Mouse (Mus musculus) lung, postnatal 25 days (tissue): ENCODE results near the gene Plin2.

ENCODE experiments used
- DNase-seq: peaks from one replicate; pipeline ENCODE4 v3.0.0; 2022; ENCODE audit warnings: low spot score

Plin2 gene

DNA sequence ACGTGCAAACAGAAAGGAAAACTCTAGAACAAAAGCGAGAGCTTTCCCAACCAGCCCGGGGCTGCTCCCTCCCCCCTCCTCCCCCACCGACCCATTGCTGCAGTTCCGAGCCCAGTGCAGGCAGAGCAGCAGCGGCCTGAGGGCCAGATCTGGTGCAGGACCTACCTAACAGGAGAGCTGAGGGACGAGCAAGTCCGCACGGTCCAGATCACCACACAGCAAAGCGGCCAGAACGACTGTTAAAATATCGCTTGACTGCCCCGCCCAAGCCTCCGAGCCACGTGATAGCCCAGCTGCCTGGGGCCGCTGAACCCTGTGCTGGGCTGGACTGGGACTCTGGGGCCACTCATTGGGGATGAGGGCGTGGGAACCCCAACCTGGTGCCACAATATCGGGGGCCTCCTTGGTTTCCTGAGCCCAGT lies at the start of gene Plin2:
Gene Plin2 (minus strand): TSS at position 281 of the 422 bp plus-strand sequence.
- peak; percentile 84 for DNase-seq

DNA sequence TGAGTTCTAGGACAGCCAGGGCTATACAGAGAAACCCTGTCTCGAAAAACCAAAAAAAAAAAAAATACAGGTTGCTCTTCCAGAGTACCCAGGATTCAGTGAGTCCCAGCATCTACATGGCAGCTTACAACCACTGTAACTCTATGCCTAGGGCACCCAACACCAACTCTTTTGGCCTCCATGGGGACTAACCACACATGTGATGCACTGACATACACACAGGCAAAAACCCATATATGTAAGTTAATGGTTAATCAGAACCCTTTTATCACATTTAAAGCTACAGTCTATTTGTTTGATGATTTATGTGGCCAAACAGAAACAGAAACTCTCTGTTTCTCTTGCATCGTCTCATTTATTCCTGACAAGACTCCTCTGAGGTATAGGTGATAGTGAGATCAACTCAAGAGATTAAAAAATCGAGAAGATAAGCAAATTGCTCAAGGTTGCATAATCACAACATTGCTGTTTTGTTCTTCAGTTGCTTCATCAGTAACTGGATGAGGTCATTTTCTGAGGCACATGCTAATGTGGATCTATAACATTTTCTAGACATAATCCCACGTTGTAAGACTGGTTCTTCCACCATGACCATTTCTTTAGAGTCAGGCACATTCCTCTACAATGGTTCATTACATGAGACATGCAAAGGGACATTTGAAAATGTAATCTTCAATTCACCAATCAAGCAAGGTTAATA lies 49.2 kb upstream of the Plin2 start:
- no peak for DNase-seq

DNA sequence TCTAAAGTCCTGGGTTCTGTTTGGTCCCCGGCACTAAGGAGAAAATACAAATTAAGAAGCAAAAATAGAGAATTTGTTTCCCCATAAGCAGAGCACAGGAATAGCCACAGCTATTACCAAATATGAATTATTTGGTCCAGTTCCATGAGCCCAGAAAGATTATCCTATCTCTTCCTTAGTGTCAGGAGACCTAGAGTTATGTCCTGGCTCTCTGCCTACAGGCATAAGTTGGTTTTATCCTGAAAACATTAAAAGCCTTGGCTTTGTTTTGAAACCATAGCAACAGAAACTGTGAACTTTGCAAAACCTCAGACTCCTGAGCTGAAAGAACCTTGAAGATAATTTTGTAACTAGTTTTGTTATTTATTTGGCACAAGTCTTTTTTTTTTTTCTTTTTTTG lies 47.3 kb upstream of the Plin2 start:
- DNase-seq: peak; percentile 36

DNA sequence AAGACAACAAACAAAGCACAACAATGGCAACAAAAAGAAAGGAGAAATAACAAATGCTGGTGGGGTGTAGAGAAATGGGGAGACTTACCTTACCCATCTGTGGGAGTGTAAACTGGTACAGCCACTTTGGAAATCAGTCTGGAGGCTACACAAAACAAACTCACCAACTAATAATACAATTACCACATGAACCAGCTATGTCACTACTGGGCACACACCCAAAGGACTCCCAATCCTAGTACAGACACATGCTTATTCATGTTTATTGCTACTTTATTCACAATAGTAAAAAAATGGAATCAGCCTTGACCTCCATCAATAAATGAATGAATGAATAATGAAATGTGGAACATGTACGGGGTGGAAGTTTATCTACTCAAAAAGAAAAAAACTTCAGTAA lies 45.5 kb upstream of the Plin2 start:
- DNase-seq: no peak

DNA sequence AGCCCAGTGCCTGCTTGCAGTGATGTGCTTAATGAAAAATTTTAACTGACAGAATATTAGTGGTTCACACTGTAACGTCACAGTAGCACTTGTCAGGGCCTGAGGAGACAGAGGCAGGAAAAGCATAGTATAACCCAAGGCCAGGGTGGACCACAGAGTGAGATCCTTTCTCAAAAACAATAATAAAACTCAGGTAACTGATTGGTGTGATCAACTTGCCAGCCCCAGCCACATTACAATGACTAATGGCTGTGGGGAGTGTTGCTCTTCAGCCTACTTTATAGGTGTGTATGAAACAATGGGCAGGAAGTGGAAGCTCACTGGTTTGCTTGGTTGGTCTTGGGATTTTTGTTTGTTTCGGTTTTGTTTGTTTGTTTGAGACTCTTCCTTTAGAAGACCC lies 43.7 kb upstream of the Plin2 start:
- no peak for DNase-seq

DNA sequence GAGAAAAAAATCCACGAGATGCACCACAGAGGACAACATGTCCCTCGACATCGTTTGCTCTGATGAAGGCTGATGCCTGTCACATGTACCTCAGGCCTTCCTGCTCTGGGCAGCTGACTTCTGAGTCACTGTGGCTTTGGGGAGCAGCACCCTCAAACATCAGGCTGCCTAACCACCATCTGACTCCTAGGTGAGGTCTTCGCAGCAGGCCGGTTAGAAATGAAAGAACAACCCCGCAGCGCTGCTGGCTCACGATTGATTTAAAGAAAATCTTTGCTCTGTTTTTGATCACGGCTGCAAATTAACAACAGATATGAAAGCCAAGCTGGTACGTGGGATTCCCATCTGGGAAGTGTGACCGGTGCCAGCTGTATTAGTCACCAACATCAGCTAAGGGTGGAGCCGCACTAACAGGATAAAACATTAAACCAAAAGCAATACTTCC lies 42.9 kb upstream of the Plin2 start:
- DNase-seq: peak; percentile 48

DNA sequence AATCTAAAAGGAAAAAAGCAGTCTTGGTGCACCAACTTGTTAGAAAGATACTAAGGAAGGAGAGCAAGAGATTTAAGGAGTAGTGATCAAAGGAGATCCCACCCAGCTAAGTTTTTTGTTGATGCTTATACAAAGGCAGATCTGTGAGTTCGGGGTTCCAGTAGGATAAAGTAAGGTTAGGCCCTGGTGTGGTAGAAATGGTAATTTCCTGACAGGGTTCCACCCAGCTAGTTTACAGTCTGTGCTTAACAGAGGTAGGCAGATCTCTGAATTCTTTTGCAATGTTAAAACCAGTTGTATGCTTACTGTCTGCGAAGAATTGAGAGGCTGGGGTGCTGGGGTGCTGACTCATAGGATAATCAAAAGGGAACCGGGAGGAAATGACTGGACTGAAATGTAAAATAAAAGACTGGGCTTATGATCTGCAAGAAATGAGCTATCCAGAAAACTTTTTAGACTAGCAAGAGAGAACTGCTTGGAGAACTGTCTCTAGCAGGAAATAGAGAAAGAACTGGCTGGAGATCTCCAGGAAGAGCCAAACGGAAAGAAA lies 40.9 kb upstream of the Plin2 start:
- no peak for DNase-seq

DNA sequence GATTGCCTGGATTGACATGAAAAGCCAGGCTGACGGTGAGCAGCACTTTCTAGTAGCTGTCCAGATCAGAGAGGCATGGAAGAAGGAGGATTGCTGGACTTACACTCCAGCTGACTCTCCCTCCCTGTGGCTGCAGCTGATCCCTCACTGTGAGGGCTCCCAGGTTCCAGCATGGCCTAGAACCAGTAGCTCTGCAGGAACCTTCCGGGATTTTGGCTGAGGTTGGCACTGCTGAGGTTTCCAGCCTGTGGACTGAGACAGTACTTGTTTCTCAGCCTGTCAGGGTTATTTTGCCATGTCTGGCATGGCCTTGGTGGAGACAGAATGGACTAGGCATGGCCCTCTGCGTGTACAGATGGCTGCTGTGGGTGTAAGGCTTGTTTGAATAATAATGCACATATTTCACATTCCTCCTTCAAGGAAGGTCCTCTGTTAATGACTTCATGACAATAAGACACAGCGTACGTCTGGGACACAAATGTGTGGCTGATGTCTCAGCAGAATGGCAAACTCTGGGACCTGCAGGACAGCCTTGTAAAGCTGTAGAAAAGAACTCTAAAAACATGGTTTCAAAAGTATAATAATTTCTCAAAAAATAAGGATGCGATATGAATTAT lies 40.3 kb upstream of the Plin2 start:
- DNase-seq: no peak

DNA sequence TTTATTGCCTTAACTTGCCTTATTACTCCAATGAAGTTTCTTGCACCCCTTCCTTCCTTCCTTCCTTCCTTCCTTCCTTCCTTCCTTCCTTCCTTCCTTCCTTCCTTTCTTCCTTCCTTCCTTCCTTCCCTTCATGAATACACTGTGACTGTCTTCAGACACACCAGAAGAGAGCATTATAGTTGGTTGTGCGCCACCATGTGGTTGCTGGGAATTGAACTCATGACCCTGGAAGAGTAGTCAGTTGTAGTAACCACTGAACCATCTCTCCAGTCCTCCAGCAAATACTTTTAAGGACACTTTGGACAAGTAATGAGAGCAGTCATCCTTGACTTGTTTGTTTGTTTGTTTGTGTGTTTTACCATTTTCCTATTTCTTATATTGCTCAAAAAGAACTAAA lies 38.9 kb upstream of the Plin2 start:
- no peak for DNase-seq

DNA sequence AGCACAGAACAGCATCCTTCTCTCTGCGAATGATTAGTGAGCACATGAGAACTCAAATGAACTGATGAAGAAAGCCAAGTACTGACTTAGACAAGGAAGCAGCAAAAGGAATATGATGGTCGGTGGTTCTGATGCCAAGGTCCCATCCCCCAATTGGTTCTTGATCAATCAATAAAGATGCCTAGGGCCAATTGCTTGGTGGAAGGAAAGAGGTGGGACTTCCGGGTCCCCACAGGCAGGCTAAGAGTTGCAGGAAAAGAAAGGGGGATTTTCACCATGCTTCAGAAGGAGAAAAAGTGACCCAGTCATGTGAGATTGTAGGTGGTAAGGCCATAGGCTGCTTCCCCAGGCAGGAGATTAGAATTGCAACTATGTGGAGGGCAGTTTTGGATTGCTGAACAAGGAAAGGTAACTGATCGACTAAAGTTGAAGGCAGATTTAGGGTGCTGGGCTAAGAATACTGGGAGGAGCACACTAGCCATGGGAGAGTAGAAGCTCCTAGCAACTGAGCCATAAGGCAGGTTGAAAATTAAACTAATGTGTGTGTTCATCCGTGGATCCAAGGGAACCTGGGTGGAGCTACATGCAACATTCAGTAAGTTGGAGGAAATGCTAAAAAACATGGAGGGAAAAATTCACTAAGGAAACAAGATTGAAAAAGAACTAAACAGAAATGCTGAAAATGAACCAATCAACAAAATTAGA lies 29.5 kb upstream of the Plin2 start:
- DNase-seq: no peak

DNA sequence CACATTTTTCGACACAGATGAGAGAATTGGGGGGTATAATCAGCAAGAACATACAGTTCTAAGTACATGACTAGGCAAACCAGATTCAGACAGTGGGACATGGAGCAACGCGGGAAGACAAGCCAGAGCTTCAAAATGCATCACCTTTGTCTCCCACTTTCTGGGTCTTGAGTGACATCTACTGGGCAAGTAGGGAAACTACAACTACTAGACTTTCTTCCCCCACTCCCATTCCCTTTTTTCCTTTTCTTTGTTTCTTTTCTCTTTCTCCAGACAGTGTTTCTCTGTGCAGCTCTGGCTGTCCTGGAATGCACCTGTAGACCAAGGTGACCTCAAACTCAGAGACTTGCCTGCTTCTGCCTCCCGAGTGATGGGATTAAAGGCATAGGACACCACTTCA lies 27.0 kb upstream of the Plin2 start:
- DNase-seq: peak; percentile 68

DNA sequence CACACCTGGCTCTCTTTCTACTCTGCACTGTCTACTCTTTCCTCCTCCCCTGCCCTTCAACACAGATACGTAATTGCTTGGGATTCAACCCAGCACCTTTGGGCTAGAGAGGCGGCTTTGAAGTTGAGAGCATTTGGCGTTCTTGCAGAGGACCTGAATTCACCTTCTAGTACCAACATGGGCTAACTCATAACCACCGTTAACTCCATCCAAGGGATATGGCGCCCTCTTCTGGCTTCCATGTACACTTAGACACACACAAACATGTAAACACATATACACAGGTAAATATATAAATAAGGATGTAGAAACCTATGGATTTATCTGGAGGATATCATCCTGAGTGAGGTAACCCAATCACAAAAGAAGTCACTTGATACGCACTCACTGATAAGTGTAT lies 25.2 kb upstream of the Plin2 start:
- DNase-seq: peak; percentile 66

DNA sequence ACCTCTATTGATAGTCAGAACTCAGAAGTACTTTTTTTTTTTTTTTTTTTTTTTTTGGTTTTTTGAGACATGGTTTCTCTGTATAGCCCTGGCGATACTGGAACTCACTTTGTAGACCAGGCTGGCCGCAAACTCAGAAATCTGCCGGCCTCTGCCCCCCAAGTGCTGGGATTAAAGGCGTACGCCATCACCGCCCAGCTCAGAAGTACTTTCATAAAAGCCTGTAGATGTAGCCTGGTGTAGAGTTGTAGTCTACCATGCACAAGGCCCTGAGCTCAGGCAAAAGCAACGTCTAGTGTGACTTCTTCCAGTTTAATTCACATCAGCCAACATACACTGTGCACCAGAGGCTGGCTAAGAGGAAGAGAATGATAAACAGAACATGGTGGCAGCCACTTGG lies 23.1 kb upstream of the Plin2 start:
- DNase-seq: no peak

DNA sequence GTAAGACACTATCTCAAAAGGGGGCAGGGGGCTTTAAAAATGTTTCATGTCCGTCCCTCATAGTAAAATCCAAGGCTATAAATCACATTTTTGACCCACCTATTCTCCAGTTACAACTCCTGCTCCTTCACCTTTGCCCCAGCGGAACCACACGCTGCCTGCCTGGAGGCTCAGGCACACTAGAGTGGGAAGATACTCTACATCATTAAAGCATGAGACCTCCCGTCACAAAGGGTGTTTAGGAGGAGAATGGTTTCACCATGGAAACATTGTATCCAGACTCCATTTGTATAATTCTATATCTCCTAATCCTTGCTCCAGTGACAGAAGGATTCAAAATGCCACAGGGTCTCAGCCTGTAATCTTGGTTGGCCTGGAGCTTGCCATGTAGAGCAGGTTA lies 21.4 kb upstream of the Plin2 start:
- no peak for DNase-seq

DNA sequence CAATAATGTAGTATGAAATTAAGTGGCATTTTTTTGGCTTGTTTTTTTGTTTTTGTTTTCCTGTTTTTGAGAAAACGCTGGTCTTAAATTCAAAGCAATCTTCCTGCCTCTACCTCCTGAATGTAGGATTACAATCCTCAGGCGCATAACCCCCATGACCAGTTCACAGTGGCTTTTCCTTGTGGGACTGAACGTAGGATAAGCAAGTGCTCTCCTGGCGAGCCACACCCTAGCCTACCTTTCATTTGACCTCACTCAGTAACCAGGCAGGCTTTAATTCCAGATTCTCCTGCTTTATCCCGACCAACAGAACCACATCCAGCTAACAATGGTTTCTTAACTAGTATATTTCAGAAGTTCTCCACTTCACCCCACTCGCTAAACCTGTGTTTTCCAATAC lies 20.9 kb upstream of the Plin2 start:
- DNase-seq: no peak

DNA sequence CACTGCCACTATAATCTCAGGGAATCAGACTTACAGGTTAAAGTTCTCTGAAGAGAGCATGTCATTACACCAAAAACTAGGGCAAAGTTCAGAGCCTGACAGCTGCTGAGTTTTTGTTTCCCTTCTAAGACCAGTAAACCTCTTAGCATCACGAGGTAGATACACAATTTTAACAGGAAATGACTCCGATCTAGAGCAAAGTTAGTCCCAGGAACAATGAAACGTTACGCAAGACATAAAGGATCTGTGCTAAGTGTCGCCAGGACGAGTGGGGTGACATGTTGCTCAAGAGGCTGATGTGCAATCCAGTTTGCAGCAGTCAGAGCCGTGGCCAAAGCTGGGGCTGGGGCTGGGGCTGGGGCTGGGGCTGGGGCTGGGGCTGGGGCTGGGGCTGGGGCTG lies 20.3 kb upstream of the Plin2 start:
- peak; percentile 85 for DNase-seq

DNA sequence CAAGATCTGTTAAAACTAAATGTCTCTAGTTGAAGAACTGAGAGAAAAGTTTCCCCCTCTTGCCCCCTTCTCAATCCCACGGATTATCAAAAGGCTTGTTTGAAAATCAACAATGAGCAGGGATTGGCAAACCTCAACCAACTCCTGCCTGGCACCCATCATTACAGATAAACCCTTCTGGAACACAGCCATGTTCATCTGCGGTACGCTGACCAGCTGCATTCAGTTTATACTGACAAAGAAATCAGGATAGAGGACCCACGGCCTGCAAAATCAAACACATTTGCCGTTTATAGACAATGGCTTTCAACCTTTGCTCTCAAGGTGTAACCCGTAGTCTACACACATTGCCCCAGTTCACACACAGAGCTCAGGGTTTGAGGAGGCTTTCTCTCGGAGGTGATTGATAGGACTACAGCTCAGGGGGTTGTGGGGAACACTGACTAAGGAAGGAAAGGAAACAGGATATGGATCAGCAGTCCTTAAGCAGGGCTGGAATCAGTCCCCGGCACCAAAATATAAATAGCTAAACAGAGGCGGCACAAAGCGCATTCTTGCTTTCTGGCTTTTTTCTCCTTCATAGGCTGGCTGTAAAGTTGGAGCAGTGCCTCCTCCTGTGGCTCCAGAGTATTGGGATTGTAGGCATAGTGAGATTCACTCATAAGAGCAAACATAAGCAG lies 19.3 kb upstream of the Plin2 start:
- DNase-seq: peak; percentile 46

DNA sequence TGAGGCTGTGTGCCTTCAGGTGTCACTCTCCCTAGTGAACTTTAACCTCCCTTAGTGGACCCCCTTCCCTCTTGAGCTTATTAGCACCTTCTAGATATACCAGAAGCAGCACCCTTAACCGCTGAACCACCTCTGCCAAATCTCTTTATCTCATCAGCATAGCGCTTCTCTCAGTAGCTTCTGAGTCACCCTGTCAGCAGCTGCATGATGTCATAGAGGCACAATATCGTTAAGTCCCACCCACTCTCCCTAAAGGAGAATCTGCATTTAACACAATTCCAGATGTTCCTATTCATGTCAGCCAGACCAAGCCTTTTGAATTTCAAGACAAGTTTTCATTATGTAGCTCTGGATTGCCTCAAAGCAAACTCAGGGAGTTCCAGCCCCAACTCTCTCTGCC lies 16.7 kb upstream of the Plin2 start:
- DNase-seq: no peak

DNA sequence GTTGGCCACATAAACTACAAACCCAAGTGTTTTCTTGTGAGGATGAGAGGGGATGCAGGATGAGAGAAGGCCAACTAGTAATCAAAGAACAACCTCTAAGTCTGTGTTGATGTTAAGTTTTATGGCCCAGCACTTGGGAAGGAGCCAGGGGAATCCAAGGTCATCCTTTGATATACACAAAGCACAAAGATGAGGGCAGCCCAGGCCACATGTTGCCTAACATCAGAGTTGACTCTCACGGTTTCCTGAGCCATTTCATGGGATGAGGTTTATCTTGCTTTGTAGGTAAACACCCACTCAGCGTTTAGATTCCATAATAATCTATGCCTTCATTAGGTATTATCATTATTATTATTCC lies 16.1 kb upstream of the Plin2 start:
- no peak for DNase-seq

DNA sequence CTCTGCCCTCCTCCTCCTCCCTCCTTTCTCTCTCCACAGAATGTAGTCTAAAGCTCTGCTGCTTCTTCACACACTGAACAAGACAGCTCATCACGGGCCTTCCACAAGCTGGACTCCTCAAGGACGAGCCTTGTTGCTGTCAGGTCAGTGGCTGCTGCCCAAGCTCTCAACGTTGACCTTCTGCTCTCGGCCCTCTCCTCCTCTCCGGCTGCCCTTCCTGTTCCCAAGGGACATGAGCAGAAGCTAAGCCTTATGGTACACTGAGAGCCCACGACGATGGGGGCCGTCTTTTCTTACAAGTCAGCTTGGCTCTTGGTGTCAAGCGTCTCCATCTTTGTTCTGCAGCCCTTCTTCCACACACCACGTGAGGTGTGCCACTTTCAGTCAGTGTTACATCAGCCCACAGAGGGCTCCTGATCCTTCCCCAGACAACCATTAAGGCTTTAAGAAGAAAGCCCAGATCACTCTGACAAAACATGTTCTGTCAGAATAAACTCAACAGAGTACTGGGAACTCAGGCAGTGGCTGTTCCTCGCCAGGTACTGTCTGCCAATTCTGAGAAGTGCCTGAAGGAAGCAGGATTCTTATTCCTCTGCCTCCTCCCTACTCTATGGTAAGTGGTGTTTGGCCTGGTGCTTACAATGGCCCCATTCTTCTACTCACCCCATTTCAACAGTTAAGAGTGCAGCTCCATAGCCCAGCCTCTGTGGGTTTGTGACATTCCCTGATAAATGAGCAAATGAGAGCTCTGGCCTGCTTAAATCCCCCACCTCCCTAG lies 15.6 kb upstream of the Plin2 start:
- no peak for DNase-seq

DNA sequence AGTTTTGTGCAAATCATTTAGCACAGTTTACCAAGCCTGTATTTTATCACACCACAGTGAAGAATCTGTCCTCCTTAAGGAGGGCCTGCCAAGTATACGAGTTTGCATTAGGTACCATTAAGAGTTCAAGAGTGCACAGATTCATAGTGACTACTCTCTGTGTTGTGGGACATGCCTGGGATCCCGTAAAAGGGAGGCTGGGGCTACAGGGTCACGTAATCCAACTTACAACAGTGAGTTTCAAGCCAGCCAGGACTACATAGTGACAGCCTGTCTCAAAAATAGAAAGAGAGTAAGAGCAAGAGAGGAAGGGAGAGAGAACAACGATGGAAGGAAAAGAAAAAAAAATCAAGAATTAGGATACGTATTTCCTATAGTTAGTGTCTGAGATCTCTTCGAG lies 14.9 kb upstream of the Plin2 start:
- no peak for DNase-seq

DNA sequence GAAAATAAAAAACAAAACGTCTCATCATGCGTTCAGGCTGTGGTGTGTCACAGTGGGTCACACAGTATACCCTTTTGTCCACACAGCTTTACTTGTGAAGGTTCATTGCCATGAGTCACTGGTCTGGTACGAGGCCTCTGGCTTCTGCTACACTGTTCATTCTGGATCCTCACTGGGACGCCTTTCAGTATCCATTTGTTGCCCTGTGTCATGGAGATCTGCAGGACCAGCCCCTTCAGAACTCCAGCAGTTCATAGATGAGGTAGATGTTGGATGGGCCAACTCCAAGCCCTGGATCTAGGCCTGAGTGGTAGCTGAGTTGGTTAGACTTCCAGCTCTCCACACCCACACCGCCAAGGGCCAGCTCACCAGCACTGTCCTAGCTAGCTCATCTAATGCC lies 13.9 kb upstream of the Plin2 start:
- no peak for DNase-seq
